Mouse (Mus musculus): ENCODE measurements at regions not wholly inside any gene's neighbourhood (a gene's known extent, or its start where the extent isn't known, plus 50 kb on each side); places are given as distances from the start of the nearest gene placed in this dataset.

GRCm38 (mm10) chr9:117967080-117967479 is 73.2 kb upstream of the Azi2 start:
- intact Hi-C loops (cut with DNase I) = loop anchor here (10.0 kb wide), 1 partner anchor 1542 kb away; no protein-coding TSS in a partner anchor

DNA sequence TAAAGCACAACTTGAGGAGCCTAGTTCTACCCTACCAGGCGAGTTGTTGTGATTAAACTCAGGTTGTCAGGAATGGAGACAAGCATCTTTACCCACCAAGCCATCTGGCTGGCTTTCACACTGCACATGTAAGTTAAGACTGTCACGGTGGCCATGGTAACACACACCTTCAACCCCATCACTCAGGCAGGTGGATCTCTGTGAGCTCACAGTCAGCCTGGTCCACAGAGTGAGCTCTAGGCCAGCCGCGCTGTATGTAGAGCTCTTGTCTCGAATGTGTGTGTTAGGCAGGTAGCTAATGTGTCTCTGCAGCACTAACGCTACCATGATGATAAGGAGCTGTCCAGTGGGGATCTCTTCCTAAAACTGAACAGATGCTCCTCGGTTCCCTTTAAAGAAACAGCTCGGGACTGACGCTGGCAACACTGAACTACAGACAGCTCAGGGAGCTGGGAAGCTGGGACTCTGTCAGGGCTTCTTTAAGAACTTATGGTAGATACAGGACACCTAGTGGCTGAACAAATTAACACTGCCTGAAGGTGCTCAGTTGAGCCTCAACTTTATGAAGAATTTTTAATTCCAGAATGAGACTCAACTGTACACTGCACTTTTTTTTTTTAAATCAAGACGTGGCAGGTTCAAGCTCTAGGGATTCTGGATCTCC is 73.8 kb upstream of the Azi2 start:
- peak; percentile 19 for DNase-seq

More at GRCm38 (mm10) chr9:117967080-117967479, 73.2 kb upstream of the Azi2 start:
- peak; percentile 12 for DNase-seq

DNA sequence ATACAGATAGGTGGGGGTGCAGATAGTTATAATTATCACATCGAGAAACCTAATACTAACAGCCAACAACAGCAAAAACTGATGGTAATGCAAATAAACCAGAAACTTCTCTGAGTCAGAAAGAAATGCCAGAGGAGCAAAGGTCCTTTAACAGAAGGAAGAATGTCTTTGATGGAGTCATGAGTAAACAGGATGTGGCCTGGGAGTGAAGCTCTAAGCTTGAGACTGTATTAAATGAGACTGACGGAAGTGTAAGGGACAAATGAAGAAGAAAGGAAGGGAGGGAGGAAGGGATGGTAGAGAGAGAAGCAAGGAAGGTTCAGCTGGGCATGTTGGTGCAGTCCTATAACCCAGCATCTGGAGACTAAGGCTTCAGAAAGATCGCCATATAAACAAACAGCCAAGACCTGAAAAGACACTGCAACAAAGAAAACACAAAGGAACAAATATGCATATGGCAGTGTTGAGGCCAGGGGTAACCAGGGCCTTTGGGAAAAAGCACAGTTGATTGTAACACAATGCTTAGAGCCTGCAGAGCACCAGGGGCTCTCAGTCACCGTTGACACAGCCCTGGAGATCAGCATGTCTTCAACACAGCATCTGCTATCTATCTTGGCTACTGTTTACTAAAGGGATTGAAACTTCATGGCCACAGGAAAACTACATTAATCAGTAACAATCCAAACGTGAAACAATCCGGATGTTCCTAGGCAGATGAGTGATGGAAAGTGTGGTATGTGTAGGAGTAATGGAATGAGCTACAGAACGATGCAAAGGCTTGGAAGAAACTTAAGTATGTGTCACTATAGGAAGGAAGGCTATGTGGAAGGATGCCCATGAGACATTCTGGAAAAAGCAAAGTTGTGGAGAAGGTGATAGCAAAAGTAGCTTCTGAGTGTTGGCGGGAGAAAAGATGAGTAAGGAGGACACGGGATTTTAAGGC is 77.9 kb upstream of the Azi2 start:
- DNase-seq = no peak
- intact Hi-C loops (cut with DNase I) = loop anchor here (10.0 kb wide), 1 partner anchor 1538 kb away; no protein-coding TSS in a partner anchor

More for the DNA sequence above, 73.8 kb upstream of the Azi2 start:
- intact Hi-C loops (cut with DNase I) = loop anchor here (10.0 kb wide), 1 partner anchor 1542 kb away; no protein-coding TSS in a partner anchor

- intact Hi-C loops (cut with DNase I) = loop anchor here (10.0 kb wide), 1 partner anchor 1535 kb away; no protein-coding TSS in a partner anchor
- no peak for DNase-seq
These were observed 80.5 kb upstream of the Azi2 start for GRCm38 (mm10) chr9:117959845-117960244.

GRCm38 (mm10) chr9:117957195-117957594 is 83.1 kb upstream of the Azi2 start:
- intact Hi-C loops (cut with DNase I) = loop anchor here (1.0 kb wide), 1 partner anchor 17 kb away; no protein-coding TSS in a partner anchor
- DNase-seq = no peak

DNA sequence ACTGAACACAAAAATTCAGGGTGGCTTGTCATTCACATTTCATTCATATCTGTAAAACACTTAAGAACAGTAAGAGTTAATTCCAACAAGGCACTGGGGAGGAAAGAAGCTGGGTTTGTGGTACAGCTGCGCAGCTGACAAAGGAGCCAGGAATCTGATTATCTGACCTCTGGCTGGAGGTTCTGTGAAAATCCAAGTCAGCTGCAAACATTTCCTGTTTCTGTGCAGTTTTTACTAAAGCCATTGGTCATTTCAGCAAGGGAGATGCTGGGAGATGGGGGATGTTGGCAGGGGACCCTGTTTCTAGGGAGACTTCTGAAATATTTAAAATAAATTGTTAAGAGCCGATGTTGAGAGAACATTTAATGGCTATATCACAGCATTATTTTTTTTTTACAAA is 83.6 kb upstream of the Azi2 start:
- DNase-seq = no peak
- intact Hi-C loops (cut with DNase I) = loop anchor here (1.0 kb wide), 1 partner anchor 18 kb away; no protein-coding TSS in a partner anchor

DNA sequence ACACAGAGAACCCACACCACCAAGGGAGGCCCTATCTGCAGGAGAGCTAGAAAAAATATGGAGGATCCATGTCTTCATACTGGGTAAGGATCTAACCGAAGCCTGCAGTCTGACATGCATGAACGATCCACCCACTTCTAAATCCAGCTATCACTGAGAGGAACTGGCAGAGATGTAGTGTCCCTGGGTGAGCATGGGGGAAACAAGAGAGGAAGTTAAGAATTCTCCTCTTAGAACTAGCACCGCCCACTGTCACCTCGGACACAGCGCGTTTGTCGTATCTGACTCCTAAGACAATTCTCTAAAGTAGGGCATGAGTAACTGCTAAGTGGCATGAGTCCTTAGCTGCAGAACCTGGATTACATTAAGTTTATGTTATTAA is 112.8 kb upstream of the Azi2 start:
- intact Hi-C loops (cut with DNase I) = no loop called here

GRCm38 (mm10) chr9:117926700-117927465 is 113.4 kb upstream of the Azi2 start:
- no peak for DNase-seq
- intact Hi-C loops (cut with DNase I) = no loop called here

More for the DNA sequence above, 112.8 kb upstream of the Azi2 start:
- DNase-seq = no peak

GRCm38 (mm10) chr9:117922992-117923391 is 117.3 kb upstream of the Azi2 start:
- DNase-seq = no peak
- intact Hi-C loops (cut with DNase I) = no loop called here

GRCm38 (mm10) chr9:117907895-117908424 is 132.3 kb upstream of the Azi2 start:
- intact Hi-C loops (cut with DNase I) = no loop called here
- DNase-seq = no peak

DNA sequence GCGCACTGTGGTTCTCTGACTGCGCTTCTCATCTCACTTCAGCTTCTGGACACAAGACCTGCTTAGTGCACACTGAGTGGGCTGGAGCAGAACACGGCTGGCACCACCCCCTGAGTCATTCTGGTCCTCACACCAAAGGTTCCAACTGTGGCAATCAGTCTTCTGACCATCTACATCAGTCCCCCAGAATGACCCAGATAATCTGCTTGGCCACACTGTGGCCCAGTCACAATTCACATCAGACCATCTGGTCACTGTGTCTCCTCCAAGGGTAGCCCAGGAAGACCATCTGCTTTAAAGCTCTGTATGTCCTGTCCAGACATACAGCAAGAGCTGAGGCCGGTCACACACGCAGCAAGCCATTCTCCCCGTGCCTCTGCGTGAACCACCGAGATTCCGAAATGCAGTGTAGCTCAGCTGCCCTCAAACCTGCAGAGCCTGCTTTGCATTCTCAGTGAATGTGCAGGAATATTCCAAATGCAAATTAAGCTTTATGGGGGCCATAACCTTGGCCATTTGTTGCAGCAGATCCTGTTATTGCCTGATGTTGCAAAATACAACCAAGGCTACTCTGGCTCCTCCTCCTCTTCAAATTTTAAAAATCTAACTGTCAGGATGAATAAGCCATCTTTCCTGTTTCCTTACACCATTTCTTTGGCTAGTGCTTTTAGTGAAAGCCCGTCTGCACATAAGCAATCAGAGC is 135.1 kb upstream of the Azi2 start:
- intact Hi-C loops (cut with DNase I) = no loop called here
- DNase-seq = peak; percentile 43

DNA sequence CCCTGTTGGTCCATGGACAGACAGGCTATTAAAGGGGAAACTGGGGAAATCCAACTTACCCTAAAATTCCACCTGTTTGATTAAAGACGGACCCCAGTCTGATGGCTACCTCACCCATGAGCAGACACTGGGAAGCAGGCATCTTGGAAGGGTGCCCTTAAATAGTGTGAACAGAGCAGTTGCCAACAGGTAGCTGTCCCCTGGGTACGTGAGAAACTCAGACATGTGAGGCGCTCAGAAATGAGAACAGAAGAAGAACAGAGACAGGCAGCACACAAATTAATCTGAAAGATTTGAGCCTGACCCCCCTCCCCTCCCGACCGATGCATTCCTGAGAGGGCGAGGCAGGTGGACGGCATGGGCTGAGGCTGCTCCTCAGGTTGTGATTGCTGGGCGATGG is 135.7 kb upstream of the Azi2 start:
- DNase-seq = no peak
- intact Hi-C loops (cut with DNase I) = no loop called here

DNA sequence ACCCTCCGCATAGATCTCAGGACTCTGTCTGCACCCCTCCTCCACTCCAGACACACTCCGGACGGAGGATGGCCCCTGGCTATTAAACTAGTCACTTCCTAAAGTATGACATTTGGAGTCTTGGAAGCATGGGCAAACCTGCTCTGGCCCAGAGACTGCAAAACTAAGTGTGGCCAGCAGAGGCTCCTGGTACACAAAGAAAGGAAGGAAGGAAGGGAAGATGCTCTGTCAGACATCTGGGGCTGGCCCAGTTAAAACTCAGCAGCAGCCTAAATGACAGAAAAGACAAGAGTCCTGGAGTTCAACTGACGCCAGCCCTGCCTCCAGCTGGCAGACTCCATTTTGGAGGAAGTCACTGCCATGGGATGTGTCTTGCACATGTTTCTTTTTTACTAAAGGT is 137.3 kb upstream of the Azi2 start:
- DNase-seq = peak; percentile 31
- intact Hi-C loops (cut with DNase I) = no loop called here

DNA sequence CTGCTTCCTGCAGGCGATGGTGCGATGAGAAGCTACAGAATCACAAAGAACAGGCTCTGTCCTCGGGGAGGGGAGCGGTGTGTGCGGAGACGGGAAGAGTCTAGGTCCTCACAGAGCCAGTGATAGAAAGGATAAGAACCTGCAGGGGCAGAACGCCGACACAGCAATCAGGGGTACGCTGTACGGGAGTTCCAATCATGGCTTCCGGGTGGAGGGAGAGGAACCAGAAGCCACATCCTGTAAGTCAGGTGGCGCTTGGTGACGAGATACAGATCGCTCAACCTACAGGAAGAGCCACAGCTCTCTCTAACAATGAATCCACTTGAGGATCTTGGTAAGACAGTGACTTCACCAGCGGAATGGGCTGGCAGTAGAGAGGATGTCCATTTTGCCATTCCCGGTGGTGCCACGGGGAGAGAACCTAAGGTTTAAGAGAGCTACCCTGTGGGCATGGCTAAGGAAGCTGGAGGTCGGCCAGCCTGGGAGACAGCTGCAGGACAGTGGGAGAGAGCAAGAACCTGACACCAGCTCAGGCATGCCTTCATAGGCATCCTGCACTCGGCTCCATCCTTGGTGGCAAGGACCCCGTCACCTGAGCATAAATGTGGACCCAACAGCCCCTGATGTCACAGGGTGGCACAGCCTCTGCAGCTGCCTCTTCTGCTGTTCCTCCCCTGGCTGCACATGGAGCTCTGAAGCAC is 137.9 kb upstream of the Azi2 start:
- DNase-seq = no peak
- intact Hi-C loops (cut with DNase I) = no loop called here

- no peak for DNase-seq
- intact Hi-C loops (cut with DNase I) = no loop called here
These were observed 139.7 kb upstream of the Azi2 start for GRCm38 (mm10) chr9:117900631-117901030.

DNA sequence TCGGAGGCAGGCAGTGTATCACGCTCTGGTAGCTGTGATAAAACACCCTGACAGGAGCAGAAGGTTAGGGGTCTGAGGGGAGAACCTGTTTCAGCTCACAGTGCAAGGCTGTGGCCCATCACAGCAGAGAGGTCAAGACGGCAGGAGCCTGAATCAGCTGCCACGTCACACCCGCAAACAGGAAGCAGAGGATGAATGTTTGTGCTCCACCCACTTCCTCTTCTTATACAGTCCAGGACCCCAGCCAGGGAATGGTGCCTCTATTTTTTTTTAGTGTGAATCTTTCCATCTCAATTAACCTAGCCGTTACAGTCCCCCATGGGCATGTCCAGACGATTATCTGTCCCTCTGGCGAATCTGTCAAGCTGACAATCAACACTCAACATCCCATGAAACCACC is 143.8 kb upstream of the Azi2 start:
- intact Hi-C loops (cut with DNase I) = no loop called here
- no peak for DNase-seq

DNA sequence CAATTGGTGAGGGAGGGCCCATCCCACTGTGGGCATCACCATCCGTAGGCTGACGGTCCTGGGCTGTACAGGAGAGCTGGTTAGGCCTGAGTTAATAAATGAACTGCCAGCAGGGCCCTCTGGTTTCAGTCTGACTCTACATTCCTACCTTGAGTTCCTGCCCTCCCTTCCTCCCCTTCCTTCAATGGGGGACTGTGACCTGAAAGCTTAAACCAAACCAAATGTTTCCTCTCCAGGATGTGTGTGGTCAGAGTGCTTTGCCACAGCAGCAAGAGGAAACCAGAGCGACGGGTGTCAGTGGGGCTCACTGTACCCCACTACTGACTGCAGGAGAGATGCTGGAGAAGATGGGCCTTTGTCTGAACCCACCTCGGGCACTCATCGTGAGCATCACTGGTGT is 147.7 kb upstream of the Azi2 start:
- intact Hi-C loops (cut with DNase I) = no loop called here
- DNase-seq = no peak

DNA sequence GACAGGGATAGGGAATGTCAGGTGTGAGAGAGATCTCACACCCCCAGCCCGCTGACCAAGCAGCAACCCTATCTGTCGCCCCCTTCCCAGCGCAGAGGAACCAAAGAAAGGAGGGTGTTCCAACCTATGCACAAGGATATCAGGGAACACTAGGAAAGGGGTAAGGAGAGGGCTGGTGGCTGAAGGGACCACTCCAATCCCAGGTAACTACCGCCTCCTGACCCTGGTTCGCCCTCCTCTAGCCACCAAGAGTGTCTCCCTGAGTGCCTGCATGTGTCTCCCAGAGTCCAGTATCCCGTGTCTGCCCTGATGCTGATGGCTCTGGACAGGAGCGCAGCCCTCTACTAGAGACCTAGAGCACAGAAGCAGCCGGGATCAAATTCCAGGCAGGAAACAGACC is 167.1 kb upstream of the Azi2 start:
- intact Hi-C loops (cut with DNase I) = no loop called here

GRCm38 (mm10) chr9:117872387-117873081 is 167.8 kb upstream of the Azi2 start:
- intact Hi-C loops (cut with DNase I) = no loop called here
- peak; percentile 60 for DNase-seq

More for the DNA sequence above, 167.1 kb upstream of the Azi2 start:
- DNase-seq = no peak
